Mouse (Mus musculus): ENCODE data around the gene Fam178b.

GRCm38 (mm10) chr1:36664457-36664856 lies 18.5 kb downstream of the Fam178b start:
- TF ChIP-seq POLR2A (IDR thresholded peaks at IDR 0.05; ENCODE audit: control insufficient read depth, low read depth, low read length) (no peak), CTCF (IDR thresholded peaks at IDR 0.05; ENCODE audit: control insufficient read depth, insufficient read depth, insufficient replicate concordance, low read depth, low read length) (no peak)
